Comparison of ENCODE assay signal across 30 mouse cellular contexts in genomic region chrX:98628666-98629404, GRCm38 (mm10).
DNase-seq lines count a peak whose midpoint lies in the region; ATAC-seq lines count a peak whose summit lies in the region.
"Had no signal": no experiment of that assay in that cellular context is flagged by ENCODE, and none has a peak within 500 bp of the region (broad histone marks: within the 10 kb centered on the region; RNA-seq: fewer than 3 reads in every experiment).

No protein-coding gene starts in this region.

- peak; percentile 89 for ATAC-seq in forebrain, embryonic 16.5 days
- ATAC-seq: hindbrain, postnatal 0 days; intestine, embryonic 16.5 days; midbrain, embryonic 16.5 days had no signal

- no peak overlapping the region for H3K4me3 ChIP-seq in forebrain, embryonic 16.5 days (replicated peaks; ENCODE audit: low read length)
- H3K4me3 ChIP-seq: erythroblast, embryonic 14.5 days; hindbrain, embryonic 12.5 days; layer of hippocampus, adult 2 months; limb, embryonic 12.5 days; liver, embryonic 15.5 days had no signal

- H3K9me3 ChIP-seq in forebrain, embryonic 16.5 days (ENCODE audit: control insufficient read depth, low read length): no peaks in the 10 kb centered on the region
- H3K9me3 ChIP-seq: hindbrain, embryonic 12.5 days; limb, embryonic 12.5 days; liver, embryonic 15.5 days had no signal

- WGBS in forebrain, embryonic 16.5 days: 27% methylated on average over 3 of the region's 3 CpGs

- no peaks in the 10 kb centered on the region for H3K36me3 ChIP-seq in forebrain, embryonic 16.5 days (ENCODE audit: control insufficient read depth, insufficient read depth)
- H3K36me3 ChIP-seq: hindbrain, embryonic 12.5 days; limb, embryonic 12.5 days; liver, embryonic 15.5 days had no signal

- H3K4me1 ChIP-seq in forebrain, embryonic 16.5 days (replicated peaks; ENCODE audit: control insufficient read depth, insufficient read depth, low read length): no peaks in the 10 kb centered on the region
- H3K4me1 ChIP-seq: hindbrain, embryonic 12.5 days; limb, embryonic 12.5 days; liver, embryonic 15.5 days had no signal

- no peak overlapping the region for H3K27ac ChIP-seq in forebrain, embryonic 16.5 days (ENCODE audit: low read length)
- H3K27ac ChIP-seq: hindbrain, embryonic 12.5 days; hindbrain, postnatal 0 days; layer of hippocampus, adult 2 months; limb, embryonic 12.5 days; liver, embryonic 15.5 days; stomach, postnatal 0 days had no signal

- DNase-seq in embryo, embryonic 11 days: peak; percentile 0
- DNase-seq in embryo, embryonic 10 days (ENCODE audit: low spot score): no peak
- DNase-seq in right cerebral cortex, postnatal 4 days: peak; percentile 1
- DNase-seq in right cerebral cortex, postnatal 14 days: no peak
- no peak for DNase-seq in left cerebral cortex, adult 18-20 months (ENCODE audit: low spot score in 2 of 2)
- DNase-seq in spleen, postnatal 36 days (ENCODE audit: low spot score in 2 of 2): no peak
- no peak for DNase-seq in spleen, postnatal 10 days (ENCODE audit: low spot score in 2 of 2)
- DNase-seq: adrenal gland, postnatal 10 days; cerebellum, adult 11 months; cerebellum, adult 9-11 months; gastrocnemius, postnatal 25 days; heart, adult 18-20 months; heart, postnatal 36 days; kidney, postnatal 14 days; lung, embryonic 14.5 days; lung, postnatal 14 days; thymus, adult 18-20 months; thymus, postnatal 25 days had no signal

- no peak overlapping the region for H3K9ac ChIP-seq in forebrain, embryonic 16.5 days (replicated peaks; ENCODE audit: low read depth, low read length)
- H3K9ac ChIP-seq: hindbrain, embryonic 12.5 days; limb, embryonic 12.5 days; liver, embryonic 15.5 days; lung, embryonic 14.5 days had no signal

- H3K27me3 ChIP-seq in forebrain, embryonic 16.5 days (replicated peaks; ENCODE audit: control insufficient read depth, insufficient read depth, low read length): no peaks in the 10 kb centered on the region; the same call in 1 of the 2 replicates
- H3K27me3 ChIP-seq: CH12.LX; hindbrain, embryonic 12.5 days; limb, embryonic 12.5 days; liver, embryonic 15.5 days had no signal

- H3K4me2 ChIP-seq in forebrain, embryonic 16.5 days (ENCODE audit: low read length): no peak overlapping the region
- H3K4me2 ChIP-seq: heart, embryonic 11.5 days; hindbrain, embryonic 12.5 days; limb, embryonic 12.5 days; liver, embryonic 15.5 days; lung, embryonic 14.5 days had no signal

Comparison
In these comparisons a context has a peak if more than half of its experiments do, and no peak if none do; other contexts are left out.
1. DNase-seq: peak in embryo, embryonic 11 days (single experiment) and right cerebral cortex, postnatal 4 days (single experiment); none in embryo, embryonic 10 days (single experiment), right cerebral cortex, postnatal 14 days (single experiment), left cerebral cortex, adult 18-20 months (0 of 2), spleen, postnatal 36 days (0 of 2) and spleen, postnatal 10 days (0 of 2).